Mouse (Mus musculus) heart, postnatal 0 days (tissue): Measurements from ENCODE around the gene Cxcl12. TPM values are rescaled to one million over a fixed set of nuclear protein-coding genes. Genes with fewer than 3 reads are reported as not detected.
A peak's percentile ranks its signal among the peaks of the same experiment; 100 is the strongest.

Experiments used
- ATAC-seq: fragments of 200-750 bp; cut with Nextera tagmentation; 2 replicates; pipeline ENCODE4 v1.8.0; 2017; ENCODE audit warnings: low read depth, moderate number of reproducible peaks, moderate library complexity; ENCODE audit not compliant: insufficient read depth
- DNase-seq: peaks from one replicate; pipeline ENCODE4 v3.0.0-alpha.2; 2016; ENCODE audit warnings: low spot score
- H3K27ac ChIP-seq: fragments of 300-500 bp; sonication (generic); 2 replicates; pipeline ENCODE4 v1.5.1; 2014; ENCODE audit warnings: low read depth, mild to moderate bottlenecking
- H3K27me3 ChIP-seq: fragments of 300-500 bp; sonication (generic); 2 replicates; pipeline ENCODE4 v1.6.1; 2014; ENCODE audit warnings: low read length, mixed read lengths; ENCODE audit not compliant: control insufficient read depth, insufficient read depth
- H3K36me3 ChIP-seq: fragments of 300-500 bp; sonication (generic); replicated peaks from 2 replicates; pipeline ENCODE4 v1.6.1; 2014; ENCODE audit warnings: low read length, mixed read lengths; ENCODE audit not compliant: control insufficient read depth, insufficient read depth
- H3K4me1 ChIP-seq: fragments of 300-500 bp; sonication (generic); 2 replicates; pipeline ENCODE4 v1.6.1; 2014; ENCODE audit warnings: antibody characterized with exemption; ENCODE audit not compliant: control insufficient read depth, insufficient read depth
- H3K4me2 ChIP-seq: fragments of 300-500 bp; sonication (generic); 2 replicates; pipeline ENCODE4 v1.6.1; 2014; ENCODE audit warnings: low read depth, mild to moderate bottlenecking, low read length, moderate library complexity
- H3K4me3 ChIP-seq: fragments of 300-500 bp; sonication (generic); 2 replicates; pipeline ENCODE4 v1.5.1; 2014; ENCODE audit warnings: low read depth, low read length
- H3K9ac ChIP-seq: fragments of 300-500 bp; sonication (generic); replicated peaks from 2 replicates; pipeline ENCODE4 v1.6.1; 2014; ENCODE audit warnings: low read depth, low read length, mixed read lengths
- H3K9me3 ChIP-seq: fragments of 300-500 bp; sonication (generic); replicated peaks from 2 replicates; pipeline ENCODE4 v1.6.1; 2016; ENCODE audit warnings: low read length; ENCODE audit not compliant: control insufficient read depth
- CTCF ChIP-seq: IDR thresholded peaks from 2 replicates; pipeline ENCODE4 v1.5.1; 2016; ENCODE audit warnings: antibody characterized with exemption, control low read depth, low read depth
- EP300 ChIP-seq: IDR thresholded peaks from 2 replicates; pipeline ENCODE4 v1.6.1; 2016; ENCODE audit warnings: antibody characterized with exemption, low read depth
- WGBS: fragments of 180-500 bp; shearing (Covaris S2); extraction: QIAGEN DNeasy Blood & Tissue Kit; methylation state at CpG from one replicate; pipeline ENCODE4 v1.1.7; 2014; 5-methylcytosine and 5-hydroxymethylcytosine counted together
- polyA plus RNA-seq: library from polyadenylated mRNA; unstranded; fragments of >200 nt; fragmentation: Nextera tagmentation; extraction: Ambion mirVana; gene quantifications from 2 replicates; pipeline ENCODE4 v1.2.1, GENCODE M21; 2015
- total RNA-seq: library from RNA; depleted of rRNA; stranded (reverse); fragments of >200 nt; gene quantifications from 2 replicates; pipeline ENCODE4 v1.2.3, GENCODE M21; 2014; ENCODE audit warnings: low replicate concordance

The Cxcl12 gene
- total and polyA plus RNA-seq, 2 experiments from 2014 or later: 48.0 to 52.7 TPM

- 1% methylated on average over 46 of the region's 46 CpGs for WGBS
- H3K27ac ChIP-seq: peak overlapping the region; percentile 52
Observed at GRCm38 (mm10) chr6:117169051-117169909, 945 bp downstream of the Cxcl12 start.

DNA sequence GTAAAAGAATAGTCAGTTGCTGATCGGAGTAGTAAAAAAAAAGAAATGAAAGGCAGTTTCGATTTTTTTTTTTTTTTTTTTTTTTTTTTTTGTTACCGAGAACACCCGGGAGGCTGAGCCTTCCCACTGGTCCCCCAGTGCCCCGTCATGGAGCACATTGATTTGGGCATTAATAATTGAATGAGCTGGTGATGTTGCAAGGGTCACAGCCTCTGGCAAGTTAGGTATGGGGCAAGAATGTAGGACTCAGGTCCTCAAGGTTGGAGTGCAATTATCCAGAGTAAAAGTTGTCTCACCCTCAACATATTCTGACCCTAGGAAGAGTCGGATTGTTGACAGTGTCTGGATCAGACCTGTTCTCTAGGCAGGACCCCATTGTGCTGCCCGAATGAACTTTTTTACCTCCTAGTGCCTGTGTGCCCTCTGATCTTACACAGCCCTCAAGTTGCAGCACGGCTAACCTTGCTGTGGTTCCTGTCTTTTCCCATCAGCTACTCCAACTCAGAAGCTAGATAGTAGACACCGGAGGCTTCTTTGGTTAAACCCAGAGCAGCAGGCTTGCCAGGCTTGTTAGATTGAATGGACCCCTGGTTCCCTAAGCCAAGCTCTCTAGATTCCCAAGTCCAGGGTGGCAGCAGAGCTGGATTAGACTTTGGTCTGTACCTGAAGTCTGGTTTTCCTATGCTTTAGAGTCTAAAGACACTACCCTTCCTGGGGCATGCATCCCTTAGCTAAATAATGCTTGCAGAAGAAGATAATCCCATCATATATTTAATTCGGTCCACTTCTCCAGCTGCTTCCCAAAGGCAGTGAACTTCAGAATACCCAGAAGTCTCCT, 1.8 kb downstream of the Cxcl12 start:
- ATAC-seq (no peak), DNase-seq (no peak)
- Histone ChIP-seq H3K4me3 (peak overlapping the region; percentile 73), H3K27ac (no peak overlapping the region), H3K36me3 (no peaks in the 10 kb centered on the region; the same call in 1 of the 2 replicates), H3K9me3 (no peaks in the 10 kb centered on the region), H3K27me3 (peaks cover 31% of the 10 kb centered on the region), H3K4me1 (peaks cover 3% of the 10 kb centered on the region; the same call in 1 of the 2 replicates), H3K9ac (peak overlapping the region; percentile 77; the same call in 1 of the 2 replicates), H3K4me2 (peak overlapping the region; percentile 98)
- WGBS: 35% methylated on average over 10 of the region's 10 CpGs
- no peak for TF ChIP-seq CTCF
- no peak for TF ChIP-seq EP300

More at GRCm38 (mm10) chr6:117169051-117169909, 945 bp downstream of the Cxcl12 start:
- DNase-seq (no peak), ATAC-seq (peak; percentile 29; the same call in 1 of the 2 replicates)
- H3K4me2 ChIP-seq: peak overlapping the region; percentile 98
- H3K9ac ChIP-seq: peak overlapping the region; percentile 77
- H3K4me3 ChIP-seq: peak overlapping the region; percentile 73
- no peaks in the 10 kb centered on the region for H3K9me3 ChIP-seq
- H3K4me1 ChIP-seq: peaks cover 3% of the 10 kb centered on the region; the same call in 1 of the 2 replicates
- peaks cover 31% of the 10 kb centered on the region for H3K27me3 ChIP-seq
- TF ChIP-seq CTCF: no peak
- TF ChIP-seq EP300: no peak
- H3K36me3 ChIP-seq: no peaks in the 10 kb centered on the region; the same call in 1 of the 2 replicates

DNA sequence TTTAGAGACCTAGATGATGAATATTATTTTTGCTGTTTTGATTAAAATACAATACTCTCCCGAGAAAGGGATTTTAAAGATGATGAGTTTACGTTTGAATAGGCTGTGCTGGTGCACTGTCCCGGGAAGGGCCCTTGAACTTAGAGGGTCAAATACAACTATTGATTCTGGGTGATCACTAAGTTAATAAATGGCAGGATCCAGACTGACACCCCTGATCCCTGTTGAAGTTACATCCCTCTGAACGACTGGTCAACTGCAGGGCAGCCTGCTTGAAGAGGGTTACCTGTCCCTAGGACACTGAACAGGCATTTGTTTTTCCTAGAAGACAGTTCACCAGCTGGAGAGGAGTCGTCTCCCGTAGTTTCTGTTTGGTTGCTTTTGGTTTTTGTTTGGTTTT, 4.0 kb downstream of the Cxcl12 start:
- WGBS: 85% methylated on average over 6 of the region's 6 CpGs
- H3K36me3 ChIP-seq: peaks cover 4% of the 10 kb centered on the region
- no peaks in the 10 kb centered on the region for H3K4me1 ChIP-seq
- TF ChIP-seq EP300: no peak
- no peak for TF ChIP-seq CTCF
- no peak overlapping the region for H3K27ac ChIP-seq
- DNase-seq (no peak), ATAC-seq (no peak)
- peaks cover 16% of the 10 kb centered on the region for H3K27me3 ChIP-seq
- H3K4me3 ChIP-seq: no peak overlapping the region
- H3K4me2 ChIP-seq: no peak overlapping the region
- no peaks in the 10 kb centered on the region for H3K9me3 ChIP-seq
- no peak overlapping the region for H3K9ac ChIP-seq

DNA sequence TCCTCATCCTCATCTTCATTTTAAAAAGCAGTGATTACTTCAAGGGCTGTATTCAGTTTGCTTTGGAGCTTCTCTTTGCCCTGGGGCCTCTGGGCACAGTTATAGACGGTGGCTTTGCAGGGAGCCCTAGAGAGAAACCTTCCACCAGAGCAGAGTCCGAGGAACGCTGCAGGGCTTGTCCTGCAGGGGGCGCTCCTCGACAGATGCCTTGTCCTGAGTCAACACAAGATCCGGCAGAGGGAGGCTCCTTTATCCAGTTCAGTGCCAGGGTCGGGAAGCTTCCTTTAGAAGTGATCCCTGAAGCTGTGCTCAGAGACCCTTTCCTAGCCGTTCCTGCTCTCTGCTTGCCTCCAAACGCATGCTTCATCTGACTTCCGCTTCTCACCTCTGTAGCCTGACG, 5.5 kb downstream of the Cxcl12 start:
- Histone ChIP-seq H3K4me1 (no peaks in the 10 kb centered on the region), H3K27me3 (peaks cover 16% of the 10 kb centered on the region), H3K9ac (no peak overlapping the region), H3K27ac (no peak overlapping the region), H3K36me3 (peaks cover 18% of the 10 kb centered on the region), H3K9me3 (no peaks in the 10 kb centered on the region), H3K4me2 (no peak overlapping the region), H3K4me3 (no peak overlapping the region)
- DNase-seq: peak; percentile 76
- 10% methylated on average over 11 of the region's 11 CpGs for WGBS
- TF ChIP-seq CTCF (peak; percentile 92), EP300 (no peak)
- peak; percentile 76 for ATAC-seq

- H3K27me3 ChIP-seq: peaks cover 16% of the 10 kb centered on the region
- H3K9ac ChIP-seq: no peak overlapping the region
- H3K4me1 ChIP-seq: no peaks in the 10 kb centered on the region
- H3K4me2 ChIP-seq: no peak overlapping the region
- DNase-seq: no peak
- H3K36me3 ChIP-seq: peaks cover 18% of the 10 kb centered on the region
- ATAC-seq: no peak
- TF ChIP-seq EP300 (no peak), CTCF (no peak)
- no peaks in the 10 kb centered on the region for H3K9me3 ChIP-seq
- H3K27ac ChIP-seq: no peak overlapping the region
- WGBS: 84% methylated on average over 2 of the region's 2 CpGs
- no peak overlapping the region for H3K4me3 ChIP-seq
Observed at GRCm38 (mm10) chr6:117175113-117175793, 6.9 kb downstream of the Cxcl12 start.
